Mouse (Mus musculus): Measurements from ENCODE around the gene Map3k6.

DNA sequence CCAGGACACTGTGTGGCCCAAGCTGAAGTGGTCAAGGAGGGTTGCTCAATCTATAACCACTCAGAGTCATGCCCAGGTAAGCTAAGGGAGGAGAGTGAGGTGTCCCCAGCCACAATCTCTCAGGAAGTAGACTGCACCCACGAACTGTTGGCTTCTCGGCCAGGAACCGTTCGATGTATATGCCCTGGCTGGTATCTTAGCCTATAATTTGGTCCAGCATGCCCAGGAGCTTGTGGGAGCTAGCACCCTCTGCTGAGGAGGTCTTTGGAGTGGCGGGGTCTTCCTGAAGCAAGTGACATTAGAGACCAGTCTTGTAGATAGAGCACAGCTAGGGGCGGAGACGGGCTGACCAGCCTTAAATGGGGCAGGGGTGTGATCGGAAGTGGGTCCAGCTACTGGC is 18.9 kb upstream of the Map3k6 start:
- TF ChIP-seq POLR2AphosphoS2 (IDR thresholded peaks at IDR 0.05; ENCODE audit: insufficient read length, low read depth) (no peak), TCF3 (IDR thresholded peaks at IDR 0.05; ENCODE audit: insufficient read length, low read depth) (no peak), E2F4 (IDR thresholded peaks at IDR 0.05; ENCODE audit: insufficient read depth) (no peak), POLR2A (IDR thresholded peaks at IDR 0.05; ENCODE audit: insufficient read length, low read depth) (no peak), USF1 (IDR thresholded peaks at IDR 0.05; ENCODE audit: low read depth) (no peak), CEBPB (IDR thresholded peaks at IDR 0.05; ENCODE audit: insufficient read depth, poor library complexity, severe bottlenecking) (no peak), MAX (IDR thresholded peaks at IDR 0.05; ENCODE audit: low read depth) (no peak), TCF12 (IDR thresholded peaks at IDR 0.05; ENCODE audit: insufficient read depth, poor library complexity, severe bottlenecking) (no peak), MYOG (IDR thresholded peaks at IDR 0.05; ENCODE audit: control insufficient read depth in 1 of 3, insufficient read depth in 1 of 3, insufficient read length in 2 of 3, low read depth in 2 of 3) (no peak), MYOD1 (IDR thresholded peaks at IDR 0.05; ENCODE audit: control insufficient read depth in 1 of 3, insufficient read length in 2 of 3, low read depth in 2 of 3) (no peak), REST (IDR thresholded peaks at IDR 0.05; ENCODE audit: insufficient read depth, insufficient read length) (no peak), SRF (IDR thresholded peaks at IDR 0.05; ENCODE audit: control insufficient read depth, insufficient read length, low read depth) (no peak)
